Mouse (Mus musculus) bone marrow macrophage, adult 2 months (primary cell): ENCODE results near the gene Abca17.

ENCODE experiments used
- CTCF ChIP-seq: IDR thresholded peaks from 2 replicates; pipeline ENCODE4 v1.5.1; 2012; ENCODE audit warnings: low read depth, mild to moderate bottlenecking, low read length, moderate library complexity
- POLR2A ChIP-seq: IDR thresholded peaks from 2 replicates; pipeline ENCODE4 v1.6.1; 2012; ENCODE audit warnings: mild to moderate bottlenecking, low read depth, low read length, borderline replicate concordance

DNA sequence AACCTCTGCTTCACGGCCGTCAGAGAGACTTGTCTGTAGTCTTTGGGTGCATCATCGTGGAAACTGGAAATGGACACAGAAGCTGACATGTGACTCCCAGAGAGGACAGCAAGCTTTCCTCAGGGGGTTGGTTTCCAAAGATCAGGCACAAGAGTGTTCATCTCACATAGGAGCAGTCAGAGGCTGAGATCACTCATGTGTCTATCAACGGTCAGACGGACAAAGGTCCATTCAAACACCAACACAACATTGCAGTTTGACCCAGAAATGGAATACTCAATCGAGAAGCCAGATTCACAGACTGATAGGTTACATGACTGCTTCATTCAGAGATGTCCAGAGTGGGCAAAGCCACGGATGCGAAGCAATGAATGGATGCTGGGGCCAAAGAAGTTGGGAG is 124.1 kb downstream of the Abca17 start:
- TF ChIP-seq POLR2A (no peak), CTCF (no peak)
